8 mouse cellular contexts compared by ENCODE assay signal in genomic region chr8:105484392-105484791, GRCm38 (mm10). TPM values are rescaled to one million over a fixed set of nuclear protein-coding genes. Genes with fewer than 3 reads are reported as not detected.
DNase-seq lines count a peak whose midpoint lies in the region; ATAC-seq and TF ChIP-seq lines count a peak whose summit lies in the region.

No protein-coding gene starts in this region.

- ATAC-seq in hindbrain, embryonic 16.5 days: no peak
- 0 out of 2 replicates have a peak, but pooled peaks have one; percentile 16 for ATAC-seq in erythroid progenitor cell, adult 5-6 weeks (replicated peaks; ENCODE audit: low FRiP score, poor library complexity, severe bottlenecking)
- peak; percentile 54; the same call in 1 of the 2 replicates for ATAC-seq in neural tube, embryonic 15.5 days (ENCODE audit: low FRiP score)

- TF ChIP-seq CTCF in lung, adult 2 months (IDR thresholded peaks at IDR 0.05; ENCODE audit: insufficient read depth, low read length): peak; percentile 65

- TF ChIP-seq POLR2A in lung, adult 2 months (IDR thresholded peaks at IDR 0.05; ENCODE audit: borderline replicate concordance, extremely low read depth, low read depth, low read length): no peak

- no peaks in the 10 kb centered on the region for H3K27me3 ChIP-seq in hindbrain, embryonic 10.5 days (ENCODE audit: insufficient read depth, poor library complexity, severe bottlenecking)
- H3K27me3 ChIP-seq in hindbrain, embryonic 16.5 days (replicated peaks; ENCODE audit: control insufficient read depth, insufficient read depth, low read length): no peaks in the 10 kb centered on the region
- H3K27me3 ChIP-seq in neural tube, embryonic 15.5 days (replicated peaks): no peaks in the 10 kb centered on the region

- H3K4me1 ChIP-seq in hindbrain, embryonic 10.5 days (replicated peaks): peaks cover 35% of the 10 kb centered on the region
- no peaks in the 10 kb centered on the region for H3K4me1 ChIP-seq in hindbrain, embryonic 16.5 days (ENCODE audit: control insufficient read depth, insufficient read depth, low read depth, low read length)
- H3K4me1 ChIP-seq in lung, adult 2 months (ENCODE audit: control insufficient read depth, insufficient read depth, low read length): no peaks in the 10 kb centered on the region
- H3K4me1 ChIP-seq in neural tube, embryonic 15.5 days: peaks cover 9% of the 10 kb centered on the region; the same call in 1 of the 2 replicates

- H3K4me3 ChIP-seq in hindbrain, embryonic 10.5 days: no peak overlapping the region
- no peak overlapping the region for H3K4me3 ChIP-seq in hindbrain, embryonic 16.5 days (ENCODE audit: low read length)
- no peak overlapping the region for H3K4me3 ChIP-seq in lung, adult 2 months (replicated peaks; ENCODE audit: extremely low read depth, low read depth, low read length)
- H3K4me3 ChIP-seq in neural tube, embryonic 15.5 days (replicated peaks): no peak overlapping the region

- H3K27ac ChIP-seq in hindbrain, embryonic 10.5 days: peak overlapping the region; percentile 10
- no peak overlapping the region for H3K27ac ChIP-seq in hindbrain, embryonic 16.5 days (ENCODE audit: low read depth, low read length)
- no peak overlapping the region for H3K27ac ChIP-seq in neural tube, embryonic 15.5 days (replicated peaks)

- no peaks in the 10 kb centered on the region for H3K9me3 ChIP-seq in hindbrain, embryonic 10.5 days
- no peaks in the 10 kb centered on the region for H3K9me3 ChIP-seq in hindbrain, embryonic 16.5 days (ENCODE audit: control insufficient read depth, low read length)
- no peaks in the 10 kb centered on the region for H3K9me3 ChIP-seq in neural tube, embryonic 15.5 days (replicated peaks)

- no peak overlapping the region for H3K9ac ChIP-seq in hindbrain, embryonic 16.5 days (ENCODE audit: low read depth, low read length)
- H3K9ac ChIP-seq in neural tube, embryonic 15.5 days (replicated peaks): no peak overlapping the region

- H3K4me2 ChIP-seq in hindbrain, embryonic 16.5 days (ENCODE audit: low read length): no peak overlapping the region
- H3K4me2 ChIP-seq in neural tube, embryonic 15.5 days: no peak overlapping the region

- H3K36me3 ChIP-seq in hindbrain, embryonic 10.5 days: no peaks in the 10 kb centered on the region
- H3K36me3 ChIP-seq in hindbrain, embryonic 16.5 days (ENCODE audit: control insufficient read depth, insufficient read depth, low read length): no peaks in the 10 kb centered on the region
- H3K36me3 ChIP-seq in neural tube, embryonic 15.5 days: peaks cover 9% of the 10 kb centered on the region; the same call in 1 of the 2 replicates

- peak; percentile 83 for DNase-seq in hindbrain, embryonic 10.5 days (ENCODE audit: low spot score)
- peak; percentile 85 for DNase-seq in MN1 (ENCODE audit: low spot score)
- DNase-seq in induced T-regulatory cell, adult 2 months (ENCODE audit: low read depth): peak; percentile 29
- DNase-seq in lung, adult 2 months: no peak
- no peak for DNase-seq in layer of hippocampus, adult 9-11 months

- 12% methylated on average over 2 of the region's 2 CpGs for WGBS in hindbrain, embryonic 10.5 days
- 9% methylated on average over 2 of the region's 2 CpGs for WGBS in hindbrain, embryonic 16.5 days
- 65% methylated on average over 2 of the region's 2 CpGs for WGBS in lung, adult 2 months
- WGBS in neural tube, embryonic 15.5 days: 20% methylated on average over 2 of the region's 2 CpGs

RNA-seq across cellular contexts. Expression of gene Zdhhc1, which starts 12.3 kb away (rescaled TPM):
- 23.3 and 29.2 TPM in 2 replicates for polyA plus RNA-seq in hindbrain, embryonic 10.5 days (2016; fragmentation: Nextera tagmentation; extraction: Ambion mirVana)
- 39.0 and 40.2 TPM in 2 replicates for polyA plus RNA-seq in hindbrain, embryonic 16.5 days (2015; fragmentation: Nextera tagmentation; extraction: Ambion mirVana)
- 2.5 TPM in 1 of 2 replicates, not detected in the other for total RNA-seq in erythroid progenitor cell, adult 5-6 weeks (2015; ENCODE audit: low replicate concordance)
- total RNA-seq in erythroid progenitor cell, adult 5-6 weeks (2017; ENCODE audit: low replicate concordance): 0.39 TPM in 1 of 2 replicates, not detected in the other
- 130 and 133 TPM in 2 replicates for polyA plus RNA-seq in lung, adult 2 months (2012; rRNA removed)
- 36.6 and 36.8 TPM in 2 replicates for polyA plus RNA-seq in neural tube, embryonic 15.5 days (2015; fragmentation: Nextera tagmentation; extraction: Ambion mirVana)

RNA-seq across cellular contexts. Expression of gene Tppp3, which starts 13.1 kb away (rescaled TPM):
- 131 and 243 TPM in 2 replicates for polyA plus RNA-seq in hindbrain, embryonic 10.5 days (2016; fragmentation: Nextera tagmentation; extraction: Ambion mirVana)
- polyA plus RNA-seq in hindbrain, embryonic 16.5 days (2015; fragmentation: Nextera tagmentation; extraction: Ambion mirVana): 246 and 256 TPM in 2 replicates
- 2.5 TPM in 1 of 2 replicates, not detected in the other for total RNA-seq in erythroid progenitor cell, adult 5-6 weeks (2015; ENCODE audit: low replicate concordance)
- 2.2 TPM in 1 of 2 replicates, not detected in the other for total RNA-seq in erythroid progenitor cell, adult 5-6 weeks (2017; ENCODE audit: low replicate concordance)
- polyA plus RNA-seq in lung, adult 2 months (2012; rRNA removed): 785 and 816 TPM in 2 replicates
- 253 and 288 TPM in 2 replicates for polyA plus RNA-seq in neural tube, embryonic 15.5 days (2015; fragmentation: Nextera tagmentation; extraction: Ambion mirVana)

RNA-seq across cellular contexts. Expression of gene Hsd11b2, which starts 34.2 kb away (rescaled TPM):
- 24.1 and 36.7 TPM in 2 replicates for polyA plus RNA-seq in hindbrain, embryonic 10.5 days (2016; fragmentation: Nextera tagmentation; extraction: Ambion mirVana)
- 6.9 and 8.8 TPM in 2 replicates for polyA plus RNA-seq in hindbrain, embryonic 16.5 days (2015; fragmentation: Nextera tagmentation; extraction: Ambion mirVana)
- total RNA-seq in erythroid progenitor cell, adult 5-6 weeks (2015; ENCODE audit: low replicate concordance): not detected in 2 replicates
- total RNA-seq in erythroid progenitor cell, adult 5-6 weeks (2017; ENCODE audit: low replicate concordance): not detected in 2 replicates
- 2.1 and 4.8 TPM in 2 replicates for polyA plus RNA-seq in lung, adult 2 months (2012; rRNA removed)
- 1.0 and 1.1 TPM in 2 replicates for polyA plus RNA-seq in neural tube, embryonic 15.5 days (2015; fragmentation: Nextera tagmentation; extraction: Ambion mirVana)

Comparison
In these comparisons a context has a peak if more than half of its experiments do, and no peak if none do; other contexts are left out.
1. DNase-seq: peak in hindbrain, embryonic 10.5 days (single experiment), MN1 (single experiment) and induced T-regulatory cell, adult 2 months (single experiment); none in lung, adult 2 months (single experiment) and layer of hippocampus, adult 9-11 months (single experiment).